Mouse (Mus musculus): ENCODE measurements around the gene Fam107b. TPM values are rescaled to one million over a fixed set of nuclear protein-coding genes. Genes with fewer than 3 reads are reported as not detected.

The Fam107b gene
- polyA plus RNA-seq, 1 experiment from 2014 or later: 38.7 TPM

- 86% methylated on average over 9 of the region's 9 CpGs for WGBS
These were observed 179.8 kb downstream of the Fam107b start for GRCm38 (mm10) chr2:3750126-3750525.

GRCm38 (mm10) chr2:3752365-3752764 lies 182.1 kb downstream of the Fam107b start:
- no peak for ATAC-seq (ENCODE audit: low FRiP score)
- peaks cover 34% of the 10 kb centered on the region for H3K4me1 ChIP-seq (replicated peaks; ENCODE audit: control insufficient read depth, insufficient read depth, low read length)
- H3K4me2 ChIP-seq (replicated peaks): no peak overlapping the region
- H3K9ac ChIP-seq: no peak overlapping the region
- H3K9me3 ChIP-seq (ENCODE audit: control insufficient read depth, low read length): no peaks in the 10 kb centered on the region
- H3K36me3 ChIP-seq (replicated peaks; ENCODE audit: control insufficient read depth, insufficient read depth): no peaks in the 10 kb centered on the region
- H3K4me3 ChIP-seq (replicated peaks; ENCODE audit: low read length): no peak overlapping the region
- H3K27ac ChIP-seq: no peak overlapping the region
- no peaks in the 10 kb centered on the region for H3K27me3 ChIP-seq (ENCODE audit: control insufficient read depth, insufficient read depth, low read length)
- WGBS: 67% methylated on average over 7 of the region's 7 CpGs
- DNase-seq (ENCODE audit: low spot score): no peak

More at GRCm38 (mm10) chr2:3750126-3750525, 179.8 kb downstream of the Fam107b start:
- ATAC-seq (ENCODE audit: low FRiP score): no peak
- no peak for DNase-seq (ENCODE audit: low spot score)
- H3K9me3 ChIP-seq (ENCODE audit: control insufficient read depth, low read length): no peaks in the 10 kb centered on the region
- H3K27me3 ChIP-seq (ENCODE audit: control insufficient read depth, insufficient read depth, low read length): no peaks in the 10 kb centered on the region
- H3K4me1 ChIP-seq (replicated peaks; ENCODE audit: control insufficient read depth, insufficient read depth, low read length): peaks cover 19% of the 10 kb centered on the region; the same call in 1 of the 2 replicates
- no peaks in the 10 kb centered on the region for H3K36me3 ChIP-seq (replicated peaks; ENCODE audit: control insufficient read depth, insufficient read depth)
- no peak overlapping the region for H3K9ac ChIP-seq
- H3K4me3 ChIP-seq (replicated peaks; ENCODE audit: low read length): no peak overlapping the region
- no peak overlapping the region for H3K27ac ChIP-seq
- H3K4me2 ChIP-seq (replicated peaks): no peak overlapping the region

- DNase-seq (ENCODE audit: low spot score) (no peak), ATAC-seq (ENCODE audit: low FRiP score) (no peak)
- H3K4me3 ChIP-seq (replicated peaks; ENCODE audit: low read length): no peak overlapping the region
- H3K27me3 ChIP-seq (ENCODE audit: control insufficient read depth, insufficient read depth, low read length): no peaks in the 10 kb centered on the region
- no peak overlapping the region for H3K9ac ChIP-seq
- H3K4me2 ChIP-seq (replicated peaks): no peak overlapping the region
- no peaks in the 10 kb centered on the region for H3K36me3 ChIP-seq (replicated peaks; ENCODE audit: control insufficient read depth, insufficient read depth)
- peaks cover 34% of the 10 kb centered on the region for H3K4me1 ChIP-seq (replicated peaks; ENCODE audit: control insufficient read depth, insufficient read depth, low read length)
- no peak overlapping the region for H3K27ac ChIP-seq
- WGBS: 94% methylated on average over 5 of the region's 5 CpGs
- no peaks in the 10 kb centered on the region for H3K9me3 ChIP-seq (ENCODE audit: control insufficient read depth, low read length)
These were observed 182.6 kb downstream of the Fam107b start for GRCm38 (mm10) chr2:3752893-3753292.

- Histone ChIP-seq H3K9me3 (ENCODE audit: control insufficient read depth, low read length) (no peaks in the 10 kb centered on the region), H3K9ac (no peak overlapping the region), H3K36me3 (replicated peaks; ENCODE audit: control insufficient read depth, insufficient read depth) (no peaks in the 10 kb centered on the region), H3K27me3 (ENCODE audit: control insufficient read depth, insufficient read depth, low read length) (no peaks in the 10 kb centered on the region), H3K4me1 (replicated peaks; ENCODE audit: control insufficient read depth, insufficient read depth, low read length) (peaks cover 34% of the 10 kb centered on the region), H3K4me3 (replicated peaks; ENCODE audit: low read length) (no peak overlapping the region), H3K4me2 (replicated peaks) (no peak overlapping the region), H3K27ac (0 out of 2 replicates have a peak overlapping the region, but pooled peaks have one; percentile 16)
- peak; percentile 49 for DNase-seq (ENCODE audit: low spot score)
- WGBS: 39% methylated on average over 2 of the region's 2 CpGs
- ATAC-seq (ENCODE audit: low FRiP score): peak; percentile 60; the same call in 1 of the 2 replicates
These were observed 183.5 kb downstream of the Fam107b start for GRCm38 (mm10) chr2:3753749-3754148.

- H3K4me1 ChIP-seq (replicated peaks; ENCODE audit: control insufficient read depth, insufficient read depth, low read length): peaks cover 34% of the 10 kb centered on the region
- no peaks in the 10 kb centered on the region for H3K36me3 ChIP-seq (replicated peaks; ENCODE audit: control insufficient read depth, insufficient read depth)
- ATAC-seq (ENCODE audit: low FRiP score) (no peak), DNase-seq (ENCODE audit: low spot score) (no peak)
- 84% methylated on average over 5 of the region's 5 CpGs for WGBS
- H3K27ac ChIP-seq: no peak overlapping the region
- H3K4me2 ChIP-seq (replicated peaks): no peak overlapping the region
- no peaks in the 10 kb centered on the region for H3K9me3 ChIP-seq (ENCODE audit: control insufficient read depth, low read length)
- no peaks in the 10 kb centered on the region for H3K27me3 ChIP-seq (ENCODE audit: control insufficient read depth, insufficient read depth, low read length)
- no peak overlapping the region for H3K4me3 ChIP-seq (replicated peaks; ENCODE audit: low read length)
- no peak overlapping the region for H3K9ac ChIP-seq
These were observed 185.6 kb downstream of the Fam107b start for GRCm38 (mm10) chr2:3755936-3756335.

- H3K9ac ChIP-seq: no peak overlapping the region
- H3K27ac ChIP-seq: no peak overlapping the region
- WGBS: 87% methylated on average over 6 of the region's 6 CpGs
- no peaks in the 10 kb centered on the region for H3K36me3 ChIP-seq (replicated peaks; ENCODE audit: control insufficient read depth, insufficient read depth)
- DNase-seq (ENCODE audit: low spot score) (no peak), ATAC-seq (ENCODE audit: low FRiP score) (no peak)
- peaks cover 33% of the 10 kb centered on the region for H3K4me1 ChIP-seq (replicated peaks; ENCODE audit: control insufficient read depth, insufficient read depth, low read length)
- H3K4me2 ChIP-seq (replicated peaks): no peak overlapping the region
- no peaks in the 10 kb centered on the region for H3K27me3 ChIP-seq (ENCODE audit: control insufficient read depth, insufficient read depth, low read length)
- no peaks in the 10 kb centered on the region for H3K9me3 ChIP-seq (ENCODE audit: control insufficient read depth, low read length)
- no peak overlapping the region for H3K4me3 ChIP-seq (replicated peaks; ENCODE audit: low read length)
These were observed 188.1 kb downstream of the Fam107b start for GRCm38 (mm10) chr2:3758406-3758805.

- Histone ChIP-seq H3K4me2 (replicated peaks) (no peak overlapping the region), H3K9ac (no peak overlapping the region), H3K27me3 (ENCODE audit: control insufficient read depth, insufficient read depth, low read length) (no peaks in the 10 kb centered on the region), H3K9me3 (ENCODE audit: control insufficient read depth, low read length) (no peaks in the 10 kb centered on the region), H3K4me3 (replicated peaks; ENCODE audit: low read length) (no peak overlapping the region), H3K36me3 (replicated peaks; ENCODE audit: control insufficient read depth, insufficient read depth) (no peaks in the 10 kb centered on the region), H3K4me1 (replicated peaks; ENCODE audit: control insufficient read depth, insufficient read depth, low read length) (peaks cover 15% of the 10 kb centered on the region; the same call in 1 of the 2 replicates), H3K27ac (no peak overlapping the region)
- 74% methylated on average over 6 of the region's 6 CpGs for WGBS
- ATAC-seq (ENCODE audit: low FRiP score): no peak
- DNase-seq (ENCODE audit: low spot score): no peak
These were observed 190.0 kb downstream of the Fam107b start for GRCm38 (mm10) chr2:3760234-3760836.

GRCm38 (mm10) chr2:3764136-3764535 lies 193.8 kb downstream of the Fam107b start:
- DNase-seq (ENCODE audit: low spot score): no peak

GRCm38 (mm10) chr2:3765957-3766783 lies 195.9 kb downstream of the Fam107b start:
- no peak for DNase-seq (ENCODE audit: low spot score)
- H3K27ac ChIP-seq: no peak overlapping the region
- WGBS: 80% methylated on average over 11 of the region's 11 CpGs

More at GRCm38 (mm10) chr2:3764136-3764535, 193.8 kb downstream of the Fam107b start:
- H3K27me3 ChIP-seq (ENCODE audit: control insufficient read depth, insufficient read depth, low read length): no peaks in the 10 kb centered on the region
- H3K4me3 ChIP-seq (replicated peaks; ENCODE audit: low read length): no peak overlapping the region
- H3K36me3 ChIP-seq (replicated peaks; ENCODE audit: control insufficient read depth, insufficient read depth): no peaks in the 10 kb centered on the region
- H3K9me3 ChIP-seq (ENCODE audit: control insufficient read depth, low read length): no peaks in the 10 kb centered on the region
- H3K4me2 ChIP-seq (replicated peaks): no peak overlapping the region
- WGBS: 79% methylated on average over 6 of the region's 6 CpGs
- H3K4me1 ChIP-seq (replicated peaks; ENCODE audit: control insufficient read depth, insufficient read depth, low read length): no peaks in the 10 kb centered on the region
- no peak for ATAC-seq (ENCODE audit: low FRiP score)
- H3K27ac ChIP-seq: no peak overlapping the region
- H3K9ac ChIP-seq: no peak overlapping the region

More at GRCm38 (mm10) chr2:3765957-3766783, 195.9 kb downstream of the Fam107b start:
- ATAC-seq (ENCODE audit: low FRiP score): no peak
- Histone ChIP-seq H3K27me3 (ENCODE audit: control insufficient read depth, insufficient read depth, low read length) (no peaks in the 10 kb centered on the region), H3K4me3 (replicated peaks; ENCODE audit: low read length) (no peak overlapping the region), H3K36me3 (replicated peaks; ENCODE audit: control insufficient read depth, insufficient read depth) (no peaks in the 10 kb centered on the region), H3K4me2 (replicated peaks) (no peak overlapping the region), H3K4me1 (replicated peaks; ENCODE audit: control insufficient read depth, insufficient read depth, low read length) (no peaks in the 10 kb centered on the region), H3K9me3 (ENCODE audit: control insufficient read depth, low read length) (no peaks in the 10 kb centered on the region), H3K9ac (no peak overlapping the region)

Data from hindbrain, embryonic 14.5 days (tissue).